Mouse (Mus musculus) liver, embryonic 14.5 days (tissue): Measurements from ENCODE around the gene Lrrc41. TPM values are rescaled to one million over a fixed set of nuclear protein-coding genes. Genes with fewer than 3 reads are reported as not detected.
A peak's percentile ranks its signal among the peaks of the same experiment; 100 is the strongest.

Source experiments
- ATAC-seq: fragments of 200-750 bp; cut with Nextera tagmentation; 2 replicates; pipeline ENCODE4 v1.8.0; 2017; ENCODE audit warnings: moderate number of reproducible peaks, mild to moderate bottlenecking, moderate library complexity; ENCODE audit not compliant: insufficient read depth
- DNase-seq, 3 experiments: peaks; one replicate each; pipeline ENCODE4 v3.0.0-alpha.2; 2012 to 2013; ENCODE audit warnings: low read depth in 3 of 3, low spot score in 3 of 3
- H3K27ac ChIP-seq: fragments of 300-500 bp; sonication (generic); 2 replicates; pipeline ENCODE4 v1.5.1; 2014; ENCODE audit warnings: moderate library complexity, mild to moderate bottlenecking, control low read depth, inconsistent platforms
- H3K27me3 ChIP-seq: fragments of 300-500 bp; sonication (generic); 2 replicates; pipeline ENCODE4 v1.6.1; 2014; ENCODE audit warnings: mild to moderate bottlenecking, low read length, moderate library complexity; ENCODE audit not compliant: control insufficient read depth, insufficient read depth
- H3K36me3 ChIP-seq: fragments of 300-500 bp; sonication (generic); replicated peaks from 2 replicates; pipeline ENCODE4 v1.6.1; 2014; ENCODE audit warnings: low read depth; ENCODE audit not compliant: control insufficient read depth, insufficient read depth
- H3K4me1 ChIP-seq, 2 experiments: fragments of 200-500 bp in 1 of 2; fragments of 300-500 bp in 1 of 2; sonication (generic) in 1 of 2; replicated peaks; 2 replicates each; pipeline ENCODE4 v1.6.1; 2012 to 2014; ENCODE audit warnings: antibody characterized with exemption in 1 of 2, inconsistent platforms in 1 of 2, low read length in 1 of 2; ENCODE audit not compliant: control insufficient read depth in 2 of 2, insufficient read depth in 2 of 2
- H3K4me2 ChIP-seq: fragments of 300-500 bp; sonication (generic); 2 replicates; pipeline ENCODE4 v1.6.1; 2014; ENCODE audit warnings: low read depth, mild to moderate bottlenecking, control low read depth, moderate library complexity
- H3K4me3 ChIP-seq, 2 experiments: fragments of 200-500 bp in 1 of 2; fragments of 300-500 bp in 1 of 2; sonication (generic) in 1 of 2; 2 replicates each; pipeline ENCODE4 v1.5.1; 2012 to 2014; ENCODE audit warnings: low read depth in 2 of 2, low read length in 2 of 2, mild to moderate bottlenecking in 2 of 2, control low read depth in 1 of 2, inconsistent platforms in 1 of 2, moderate library complexity in 1 of 2; ENCODE audit not compliant: insufficient read depth in 1 of 2
- H3K9ac ChIP-seq: fragments of 300-500 bp; sonication (generic); replicated peaks from 2 replicates; pipeline ENCODE4 v1.6.1; 2014; ENCODE audit warnings: mild to moderate bottlenecking, control low read depth, moderate library complexity
- H3K9me3 ChIP-seq: fragments of 300-500 bp; sonication (generic); 2 replicates; pipeline ENCODE4 v1.6.1; 2016; ENCODE audit warnings: low read length, mixed read lengths; ENCODE audit not compliant: control insufficient read depth
- CTCF ChIP-seq: IDR thresholded peaks from 2 replicates; pipeline ENCODE4 v1.5.1; 2016; ENCODE audit warnings: antibody characterized with exemption, low read depth, control low read depth
- EP300 ChIP-seq: IDR thresholded peaks from 2 replicates; pipeline ENCODE4 v1.6.1; 2016; ENCODE audit warnings: antibody characterized with exemption, low read depth
- WGBS: fragments of 180-500 bp; shearing (Covaris S2); extraction: QIAGEN DNeasy Blood & Tissue Kit; methylation state at CpG from one replicate; pipeline ENCODE4 v1.1.7; 2014; ENCODE audit not compliant: insufficient replicate concordance; 5-methylcytosine and 5-hydroxymethylcytosine counted together
- polyA plus RNA-seq, 2 experiments: library from polyadenylated mRNA; depleted of rRNA in 1 of 2; stranded (reverse) in 1 of 2; unstranded in 1 of 2; fragments of >200 nt; fragmentation: Nextera tagmentation in 1 of 2; extraction: Ambion mirVana in 1 of 2; gene quantifications; 2 replicates each; pipeline versions ENCODE4 v1.2.1 to v1.2.3; 2012 to 2014

Gene Lrrc41
- polyA plus RNA-seq, 2 experiments = 13.4 to 24.1 TPM

GRCm38 (mm10) chr4:116077240-116078095 lies 2.4 kb downstream of the Lrrc41 start:
- TF ChIP-seq EP300 (no peak), CTCF (peak; percentile 8; the same call in 1 of the 2 replicates)
- Histone ChIP-seq H3K4me2 (peak overlapping the region; percentile 94), H3K4me3 (peak overlapping the region; percentile 77 to 84), H3K27ac (peak overlapping the region; percentile 75), H3K36me3 (peaks cover 20% of the 10 kb centered on the region), H3K27me3 (no peaks in the 10 kb centered on the region), H3K9me3 (no peaks in the 10 kb centered on the region), H3K4me1 (peaks cover 20 to 21% of the 10 kb centered on the region in 2 experiments), H3K9ac (peak overlapping the region; percentile 98)
- 35% methylated on average over 3 of the region's 3 CpGs for WGBS
- ATAC-seq (no peak), DNase-seq (no peak)

GRCm38 (mm10) chr4:116088510-116089249 lies 13.6 kb downstream of the Lrrc41 start:
- H3K27me3 ChIP-seq = no peaks in the 10 kb centered on the region
- no peak overlapping the region for H3K4me3 ChIP-seq
- no peaks in the 10 kb centered on the region for H3K9me3 ChIP-seq
- no peak overlapping the region for H3K27ac ChIP-seq
- H3K9ac ChIP-seq = no peak overlapping the region
- DNase-seq (no peak), ATAC-seq (no peak)
- 87% methylated on average over 23 of the region's 23 CpGs for WGBS
- H3K4me1 ChIP-seq = no peaks in the 10 kb centered on the region
- TF ChIP-seq CTCF = no peak
- no peak for TF ChIP-seq EP300
- H3K36me3 ChIP-seq = peaks cover 26% of the 10 kb centered on the region
- H3K4me2 ChIP-seq = no peak overlapping the region

- Histone ChIP-seq H3K27ac (no peak overlapping the region), H3K9me3 (no peaks in the 10 kb centered on the region), H3K4me1 (peaks cover 13 to 18% of the 10 kb centered on the region in 2 experiments), H3K4me2 (no peak overlapping the region), H3K27me3 (no peaks in the 10 kb centered on the region), H3K4me3 (no peak overlapping the region), H3K9ac (no peak overlapping the region), H3K36me3 (peaks cover 68% of the 10 kb centered on the region)
- DNase-seq (no peak), ATAC-seq (no peak)
- TF ChIP-seq CTCF (no peak), EP300 (no peak)
- 79% methylated on average over 10 of the region's 10 CpGs for WGBS
Observed at GRCm38 (mm10) chr4:116096291-116096690, 21.2 kb downstream of the Lrrc41 start.

- Histone ChIP-seq H3K9me3 (no peaks in the 10 kb centered on the region), H3K27me3 (no peaks in the 10 kb centered on the region), H3K36me3 (peaks cover 72% of the 10 kb centered on the region), H3K4me1 (peaks cover 18 to 26% of the 10 kb centered on the region in 2 experiments), H3K4me3 (no peak overlapping the region), H3K4me2 (no peak overlapping the region), H3K9ac (no peak overlapping the region), H3K27ac (no peak overlapping the region)
- ATAC-seq (peak; percentile 17), DNase-seq (peak in 1 of 3 experiments; percentile 28)
- TF ChIP-seq CTCF (no peak), EP300 (no peak)
- WGBS = 69% methylated on average over 8 of the region's 8 CpGs
Observed at GRCm38 (mm10) chr4:116097211-116097610, 22.1 kb downstream of the Lrrc41 start.

GRCm38 (mm10) chr4:116100959-116101358 lies 25.9 kb downstream of the Lrrc41 start:
- Histone ChIP-seq H3K9me3 (no peaks in the 10 kb centered on the region), H3K4me2 (peak overlapping the region; percentile 26), H3K27ac (peak overlapping the region; percentile 63), H3K36me3 (peaks cover 85% of the 10 kb centered on the region), H3K4me3 (no peak overlapping the region), H3K9ac (peak overlapping the region; percentile 9), H3K27me3 (no peaks in the 10 kb centered on the region), H3K4me1 (peaks cover 18 to 28% of the 10 kb centered on the region in 2 experiments)
- ATAC-seq (peak; percentile 87), DNase-seq (peak; percentile 52 to 70 (median 61))
- WGBS = 13% methylated on average over 7 of the region's 7 CpGs
- TF ChIP-seq EP300 (peak; percentile 82), CTCF (no peak)
